Comparison of ENCODE assay signal across 13 mouse cellular contexts in genomic region chr11:29702721-29703120, GRCm38 (mm10). TPM values are rescaled to one million over a fixed set of nuclear protein-coding genes. Genes with fewer than 3 reads are reported as not detected.
A peak's percentile ranks its signal among the peaks of the same experiment; 100 is the strongest.
DNase-seq lines count a peak whose midpoint lies in the region; ATAC-seq lines count a peak whose summit lies in the region.
"Had no signal": no experiment of that assay in that cellular context is flagged by ENCODE, and none has a peak within 500 bp of the region (broad histone marks: within the 10 kb centered on the region; RNA-seq: fewer than 3 reads in every experiment).

No protein-coding gene starts in this region.

- H3K36me3 ChIP-seq in heart, embryonic 10.5 days = peaks cover 18% of the 10 kb centered on the region

- intact Hi-C loops in heart, postnatal 36 days (cut with DNase I) = no loop called here

- H3K27ac ChIP-seq in heart, embryonic 10.5 days = no peak overlapping the region
- H3K27ac ChIP-seq: forebrain, embryonic 13.5 days; hindbrain, embryonic 12.5 days had no signal

- H3K9me3 ChIP-seq in heart, embryonic 10.5 days = no peaks in the 10 kb centered on the region
- H3K9me3 ChIP-seq: forebrain, embryonic 13.5 days; hindbrain, embryonic 12.5 days had no signal

- DNase-seq in adrenal gland, postnatal 25 days = peak; percentile 12
- no peak for DNase-seq in adrenal gland, adult 18-20 months (ENCODE audit: low spot score in 2 of 2)
- DNase-seq in heart, adult 11 months = peak; percentile 91
- DNase-seq in heart, embryonic 10.5 days (ENCODE audit: low spot score) = no peak
- DNase-seq in kidney, postnatal 25 days = peak; percentile 22 to 39
- no peak for DNase-seq in kidney, adult 9 months
- peak; percentile 25 to 28 for DNase-seq in heart, postnatal 36 days
- DNase-seq: B cell, adult 2 months; thymus, postnatal 4 days had no signal

- H3K4me1 ChIP-seq in heart, embryonic 10.5 days = no peaks in the 10 kb centered on the region
- H3K4me1 ChIP-seq: hindbrain, embryonic 12.5 days had no signal

- WGBS in heart, embryonic 10.5 days = 83% methylated on average over 3 of the region's 3 CpGs

- H3K4me3 ChIP-seq in heart, embryonic 10.5 days = no peak overlapping the region
- H3K4me3 ChIP-seq: forebrain, embryonic 13.5 days; hindbrain, embryonic 12.5 days had no signal

- ATAC-seq in megakaryocyte, adult 5-6 weeks (ENCODE audit: poor library complexity, severe bottlenecking) = no peak
- ATAC-seq: forebrain, embryonic 13.5 days; Patski had no signal

- no peaks in the 10 kb centered on the region for H3K27me3 ChIP-seq in heart, embryonic 10.5 days (ENCODE audit: insufficient read depth, poor library complexity, severe bottlenecking)
- H3K27me3 ChIP-seq: forebrain, embryonic 13.5 days; hindbrain, embryonic 12.5 days; Patski had no signal

RNA-seq across cellular contexts. Expression of gene Rtn4, which starts 10.0 kb away (rescaled TPM):
- total RNA-seq in adrenal gland, postnatal 25 days (2021) = 474 and 481 TPM in 2 replicates
- 100 to 1,000 TPM; 330 to 492 TPM for total RNA-seq in adrenal gland, adult 18-20 months (2021)
- 52.6 and 76.8 TPM in 2 replicates for polyA plus RNA-seq in heart, embryonic 10.5 days (2016; fragmentation: Nextera tagmentation; extraction: Ambion mirVana)
- 10 to 100 TPM; 91.7 to 95.2 TPM for total RNA-seq in heart, postnatal 36 days (2021)
- total RNA-seq in megakaryocyte, adult 5-6 weeks (2015) = 129 and 142 TPM in 2 replicates
- total RNA-seq in megakaryocyte, adult 5-6 weeks (2017) = 128 and 135 TPM in 2 replicates

Comparison
In these comparisons a context has a peak if more than half of its experiments do, and no peak if none do; other contexts are left out.
1. DNase-seq: peak in adrenal gland, postnatal 25 days (single experiment), heart, adult 11 months (single experiment), kidney, postnatal 25 days (2 of 2) and heart, postnatal 36 days (2 of 2); none in adrenal gland, adult 18-20 months (0 of 2), heart, embryonic 10.5 days (single experiment) and kidney, adult 9 months (single experiment).